Mouse (Mus musculus) spleen, adult 2 months (tissue): Measurements from ENCODE around the gene Nup188.

Experiments used
- CTCF ChIP-seq: fragments of 200-500 bp; IDR thresholded peaks from 2 replicates; pipeline ENCODE4 v1.5.1; 2011; ENCODE audit warnings: mild to moderate bottlenecking, inconsistent platforms; ENCODE audit not compliant: insufficient read depth, insufficient read length, insufficient replicate concordance; ENCODE audit errors: extremely low read depth
- POLR2A ChIP-seq: fragments of 200-500 bp; IDR thresholded peaks from 2 replicates; pipeline ENCODE4 v1.6.1; 2011; ENCODE audit warnings: low read depth, low read length, inconsistent platforms

- TF ChIP-seq CTCF, result no peak
- TF ChIP-seq POLR2A, result no peak
These were observed 59.9 kb downstream of the Nup188 start for GRCm38 (mm10) chr2:30345971-30346676.
